Mouse (Mus musculus): Measurements from ENCODE around the gene Pacsin2.
"Not testable (repeated sequence)": the region's sequence is repeated elsewhere in the genome, so short reads cannot be mapped to it uniquely, and the experiment has no call there.

Pacsin2 gene

DNA sequence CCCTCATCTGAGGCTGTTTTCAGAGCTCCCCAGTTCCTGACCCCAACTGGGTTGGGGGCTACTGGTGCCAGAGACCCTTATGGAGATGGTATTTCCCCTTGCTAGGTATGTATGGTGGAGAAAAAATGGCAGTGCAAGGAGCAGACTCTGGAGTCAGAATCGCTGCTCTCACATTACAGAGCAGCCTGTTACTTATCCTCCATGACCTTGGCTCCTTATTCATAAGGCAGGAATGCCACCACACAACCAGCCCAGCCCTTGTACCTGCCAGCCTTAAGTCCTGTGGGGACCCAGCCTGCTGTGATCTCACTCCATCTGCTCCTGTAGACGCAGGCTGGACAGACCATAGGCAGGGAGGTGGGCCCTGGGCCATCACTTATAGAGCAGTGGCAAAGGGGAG lies 76.5 kb downstream of the Pacsin2 start:
- ATAC-seq (ENCODE audit: insufficient number of reproducible peaks, low FRiP score, low TSS enrichment): no peak

DNA sequence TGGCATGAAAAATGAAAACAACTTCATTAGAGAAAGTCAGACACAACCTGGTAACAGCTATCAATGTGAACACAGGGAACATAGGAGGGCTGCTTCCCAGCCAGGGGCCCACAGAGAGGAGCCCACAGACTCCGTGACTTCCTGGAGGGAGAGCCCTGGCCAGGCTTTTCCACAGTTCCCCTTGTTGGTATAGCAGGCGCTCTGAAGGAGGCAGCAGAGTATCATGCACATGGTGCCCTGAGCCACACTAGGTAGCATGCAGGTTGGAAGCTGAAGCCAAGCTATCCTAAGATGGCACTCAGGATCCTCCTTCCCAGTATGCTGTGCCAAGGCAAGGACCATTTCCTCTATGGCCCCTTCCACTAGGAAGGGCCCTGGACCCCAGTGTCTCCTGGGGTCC lies 80.8 kb downstream of the Pacsin2 start:
- no peak for ATAC-seq (ENCODE audit: insufficient number of reproducible peaks, low FRiP score, low TSS enrichment)

DNA sequence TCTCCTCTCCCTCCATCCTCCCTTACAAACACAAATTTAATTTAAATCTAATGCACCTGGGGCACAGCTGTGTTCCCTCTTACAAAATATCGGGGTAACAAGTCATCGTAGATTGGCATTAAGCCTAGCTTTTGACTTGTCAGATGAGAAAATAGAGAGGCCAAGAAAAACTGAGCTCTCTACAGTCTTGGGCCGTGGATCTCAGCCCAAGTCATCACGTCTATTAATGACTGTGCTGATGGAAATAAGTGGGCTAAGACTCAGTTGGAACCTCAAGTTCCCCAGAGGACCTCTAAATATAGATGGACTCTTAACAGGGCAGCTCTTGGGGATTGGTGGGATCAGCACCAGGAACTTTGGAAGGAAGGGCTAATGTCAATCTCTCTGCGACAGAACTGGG lies 81.3 kb downstream of the Pacsin2 start:
- no peak for ATAC-seq (ENCODE audit: insufficient number of reproducible peaks, low FRiP score, low TSS enrichment)

DNA sequence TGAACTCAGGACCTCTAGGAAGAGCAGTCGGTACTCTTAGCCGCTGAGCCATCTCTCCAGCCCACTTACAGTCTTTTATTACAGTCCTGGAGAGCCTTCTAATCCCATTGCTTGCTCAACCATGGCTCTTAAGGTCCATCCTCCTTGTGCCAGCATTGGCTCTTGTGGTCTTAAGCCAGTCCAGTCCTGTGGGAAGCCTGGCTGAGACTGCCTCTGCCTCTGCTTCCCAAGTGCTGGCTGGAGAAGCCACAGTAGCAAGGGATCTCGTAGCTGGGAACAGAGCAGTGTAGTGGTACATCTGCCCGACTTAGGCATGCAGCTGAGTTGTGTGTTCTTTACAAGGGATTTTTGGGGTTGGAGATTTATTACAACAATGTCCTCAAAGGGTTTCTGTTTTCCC lies 81.9 kb downstream of the Pacsin2 start:
- no peak for ATAC-seq (ENCODE audit: insufficient number of reproducible peaks, low FRiP score, low TSS enrichment)

DNA sequence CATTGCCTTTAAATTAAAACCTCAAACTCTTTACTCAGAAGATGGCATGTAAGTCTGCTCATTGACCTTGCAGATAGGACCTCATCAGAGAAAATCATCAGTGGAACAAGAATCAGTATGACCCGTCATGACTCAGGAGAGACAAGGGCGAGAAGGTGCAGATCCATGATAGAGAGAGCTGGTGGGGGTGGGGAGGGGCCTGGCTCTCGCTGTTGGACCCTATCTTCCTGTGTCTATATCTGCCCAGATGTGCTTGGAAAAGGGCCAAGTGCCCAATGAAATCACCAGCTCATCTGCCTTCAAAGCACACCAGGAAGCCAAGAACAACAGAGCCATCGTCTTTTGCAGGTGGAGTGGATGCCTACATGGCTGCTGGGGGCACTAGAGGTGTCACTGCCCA lies 87.3 kb downstream of the Pacsin2 start:
- no peak for ATAC-seq (ENCODE audit: insufficient number of reproducible peaks, low FRiP score, low TSS enrichment)

DNA sequence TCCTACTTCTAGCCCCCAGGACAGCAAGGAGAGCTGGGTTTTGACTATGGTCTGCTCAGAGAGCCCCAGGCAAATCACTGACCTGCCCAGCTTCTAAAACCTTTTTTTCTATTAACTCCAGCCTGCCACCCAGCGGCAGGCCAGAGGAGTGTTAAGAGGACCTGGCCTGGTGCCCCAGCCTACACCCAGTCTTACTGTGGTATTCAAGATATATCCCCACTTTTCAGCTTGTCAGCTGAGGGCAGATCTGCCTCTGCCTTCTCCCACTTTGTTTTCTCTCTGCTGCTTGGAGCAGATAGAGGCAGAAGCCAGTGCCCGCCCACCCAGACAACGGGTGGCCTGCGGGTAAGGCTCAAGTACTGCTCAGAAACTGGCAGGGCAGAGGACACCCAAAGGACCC lies 89.3 kb downstream of the Pacsin2 start:
- ATAC-seq (ENCODE audit: insufficient number of reproducible peaks, low FRiP score, low TSS enrichment): no peak; the same call in 1 of the 2 replicates

DNA sequence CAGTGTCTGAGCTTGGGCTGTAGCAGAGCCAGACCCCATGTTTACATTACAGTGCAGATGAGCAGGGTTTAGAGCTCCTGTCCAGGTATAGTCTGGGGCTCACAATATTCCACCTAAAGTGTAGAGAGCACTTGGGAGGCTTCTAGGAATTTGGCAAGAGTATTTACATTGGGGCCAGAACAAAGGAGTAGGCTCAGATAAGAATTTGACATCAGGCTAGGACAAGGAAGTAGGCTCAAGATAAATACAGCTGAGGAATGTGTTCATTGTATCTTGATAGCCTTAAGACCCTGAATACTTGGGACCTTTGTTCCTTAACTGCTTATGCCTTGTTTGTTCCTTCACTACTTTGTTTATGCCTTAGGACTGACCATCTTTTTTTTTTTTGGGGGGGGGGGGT lies 90.3 kb downstream of the Pacsin2 start:
- no peak for ATAC-seq (ENCODE audit: insufficient number of reproducible peaks, low FRiP score, low TSS enrichment)

DNA sequence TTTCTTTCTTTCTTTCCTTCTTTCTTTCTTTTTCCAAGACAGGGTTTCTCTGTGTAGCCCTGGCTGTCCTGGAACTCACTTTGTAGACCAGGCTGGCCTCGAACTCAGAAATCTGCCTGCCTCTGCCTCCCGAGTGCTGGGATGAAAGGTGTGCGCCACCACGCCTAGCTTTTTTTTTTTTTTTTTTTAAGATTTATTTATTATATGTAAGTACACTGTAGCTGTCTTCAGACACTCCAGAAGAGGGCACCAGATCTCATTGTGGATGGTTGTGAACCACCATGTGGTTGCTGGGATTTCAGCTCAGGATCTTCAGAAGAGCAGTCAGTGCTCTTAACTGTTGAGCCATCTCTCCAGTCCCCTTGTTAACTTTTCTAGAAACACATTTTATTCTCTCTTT lies 95.7 kb downstream of the Pacsin2 start:
- ATAC-seq (ENCODE audit: insufficient number of reproducible peaks, low FRiP score, low TSS enrichment): not testable (repeated sequence)

DNA sequence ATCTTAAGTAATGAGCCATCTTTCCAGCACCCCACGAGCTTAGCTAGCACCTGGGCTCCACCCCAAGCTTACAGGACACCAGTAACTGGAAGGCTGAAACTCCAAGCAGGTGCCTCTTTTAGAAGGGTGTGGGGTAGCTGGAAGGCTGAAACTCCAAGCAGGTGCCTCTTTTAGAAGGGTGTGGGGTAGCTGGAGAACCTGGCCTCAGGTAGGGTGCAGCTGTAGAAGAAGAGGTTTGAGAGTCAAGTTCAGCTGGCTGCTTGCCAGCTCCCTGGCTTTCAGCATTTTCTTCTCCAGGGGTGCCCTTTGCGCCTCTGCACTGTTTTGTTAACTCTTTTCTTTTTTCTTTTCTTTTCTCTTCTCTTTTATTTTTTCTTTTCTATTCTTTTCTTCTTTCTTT lies 96.1 kb downstream of the Pacsin2 start:
- no peak for ATAC-seq (ENCODE audit: insufficient number of reproducible peaks, low FRiP score, low TSS enrichment)

DNA sequence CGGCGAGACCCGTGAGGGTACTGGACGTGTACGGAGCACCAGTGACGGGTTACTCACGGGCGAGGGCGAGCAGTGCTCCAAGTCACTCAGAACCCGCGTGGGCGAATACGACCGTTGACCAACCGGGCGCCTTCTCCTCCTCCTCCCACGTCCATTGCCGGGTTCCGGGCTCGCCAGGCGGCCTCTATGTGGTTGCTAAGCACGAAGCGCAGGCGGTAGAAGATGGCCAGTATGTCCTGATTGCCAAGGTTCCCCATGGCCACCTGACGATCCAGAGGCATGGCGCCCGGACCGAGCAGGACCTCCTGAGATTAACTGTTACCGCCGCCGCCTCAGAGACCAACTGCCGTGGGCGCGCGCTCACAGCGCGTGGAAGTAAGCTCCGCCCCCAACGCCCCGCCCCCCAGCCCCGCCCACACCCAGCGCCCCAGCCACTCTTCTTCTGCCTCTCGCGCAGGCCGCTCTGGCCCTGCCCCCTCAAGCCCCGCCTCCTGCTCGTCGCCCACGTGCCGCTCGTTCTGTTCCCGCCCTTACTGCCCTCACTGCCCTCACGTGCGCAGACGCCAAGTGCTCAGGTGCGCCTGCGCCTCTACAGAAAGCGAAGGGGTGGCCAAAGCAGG lies 97.4 kb downstream of the Pacsin2 start:
- peak; percentile 45; the same call in 1 of the 2 replicates for ATAC-seq (ENCODE audit: insufficient number of reproducible peaks, low FRiP score, low TSS enrichment)

DNA sequence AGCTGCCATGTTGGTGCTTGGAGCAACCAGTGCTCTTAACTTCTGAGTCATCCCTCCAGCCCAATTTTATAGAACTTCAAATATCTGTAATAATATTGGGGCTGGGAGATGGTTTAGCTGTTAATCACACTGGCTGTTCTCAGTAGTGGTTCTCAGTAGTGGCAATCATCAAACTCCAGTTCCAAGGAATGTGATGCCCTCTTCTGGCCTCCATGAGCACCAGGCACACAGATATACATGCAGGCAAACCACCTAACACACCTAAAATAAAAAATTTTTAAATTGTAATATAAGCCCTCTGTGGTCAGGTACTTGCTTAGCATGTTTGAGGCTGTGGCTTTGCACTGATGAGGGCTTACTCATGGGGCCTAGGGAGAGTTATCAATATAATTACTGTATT lies 98.7 kb downstream of the Pacsin2 start:
- no peak for ATAC-seq (ENCODE audit: insufficient number of reproducible peaks, low FRiP score, low TSS enrichment)

DNA sequence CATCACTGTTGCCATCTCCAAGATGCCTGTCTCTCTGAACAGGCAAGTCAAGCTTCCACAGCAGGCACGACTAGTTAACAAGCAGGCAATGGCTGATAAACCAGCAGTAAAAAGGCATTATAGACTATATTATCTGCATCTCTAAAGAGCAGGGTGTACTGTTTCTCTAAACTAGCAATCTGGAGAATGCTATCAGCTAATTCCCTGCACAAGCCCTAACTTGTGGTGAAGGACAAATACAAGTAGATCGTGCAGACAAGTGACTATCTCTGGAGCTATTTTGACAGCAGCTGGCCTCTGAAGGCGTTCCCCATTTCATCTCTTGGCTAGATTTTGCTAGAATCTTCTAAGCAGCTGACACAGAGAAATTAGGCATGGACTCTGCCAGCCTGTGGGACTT lies 100.2 kb downstream of the Pacsin2 start:
- no peak for ATAC-seq (ENCODE audit: insufficient number of reproducible peaks, low FRiP score, low TSS enrichment)

DNA sequence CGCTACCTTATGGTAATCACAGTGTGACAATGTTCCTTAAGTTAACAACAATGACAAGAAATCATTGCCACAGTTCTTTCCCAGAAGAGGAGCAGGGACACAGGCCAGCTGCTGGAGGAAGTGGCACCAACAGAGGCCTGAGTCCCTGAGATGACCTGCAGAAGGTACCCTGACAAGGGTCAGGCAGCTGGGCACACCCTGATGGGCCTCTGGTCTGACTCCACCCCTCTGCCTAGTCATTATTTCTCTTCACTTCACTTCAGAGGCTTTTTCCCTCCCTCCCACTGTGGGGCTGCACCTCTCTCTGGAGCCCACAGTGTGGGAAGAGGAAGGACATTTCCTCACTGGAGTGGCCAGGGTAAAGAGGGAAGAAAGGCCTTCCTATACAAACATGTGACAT lies 101.6 kb downstream of the Pacsin2 start:
- ATAC-seq (ENCODE audit: insufficient number of reproducible peaks, low FRiP score, low TSS enrichment): not testable (repeated sequence)

DNA sequence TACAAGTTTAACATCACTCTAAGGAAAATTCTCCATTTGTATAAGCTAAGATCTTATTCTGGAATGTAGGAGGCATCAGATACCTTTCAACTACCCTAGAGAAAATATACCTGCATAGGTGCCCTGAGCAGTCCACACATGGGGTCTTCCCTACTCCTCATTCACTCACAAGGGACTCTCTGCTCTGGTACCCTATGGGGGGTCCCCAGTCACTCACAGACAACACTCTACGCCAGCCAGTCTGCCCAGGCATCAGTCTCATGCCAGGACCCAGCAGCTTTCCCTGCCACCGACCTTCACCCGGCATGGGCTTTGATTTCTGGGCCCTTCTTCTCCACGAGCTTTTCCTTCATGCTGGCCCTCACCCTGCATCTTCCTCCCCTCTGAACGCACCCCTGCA lies 103.5 kb downstream of the Pacsin2 start:
- ATAC-seq (ENCODE audit: insufficient number of reproducible peaks, low FRiP score, low TSS enrichment): not testable (repeated sequence)

DNA sequence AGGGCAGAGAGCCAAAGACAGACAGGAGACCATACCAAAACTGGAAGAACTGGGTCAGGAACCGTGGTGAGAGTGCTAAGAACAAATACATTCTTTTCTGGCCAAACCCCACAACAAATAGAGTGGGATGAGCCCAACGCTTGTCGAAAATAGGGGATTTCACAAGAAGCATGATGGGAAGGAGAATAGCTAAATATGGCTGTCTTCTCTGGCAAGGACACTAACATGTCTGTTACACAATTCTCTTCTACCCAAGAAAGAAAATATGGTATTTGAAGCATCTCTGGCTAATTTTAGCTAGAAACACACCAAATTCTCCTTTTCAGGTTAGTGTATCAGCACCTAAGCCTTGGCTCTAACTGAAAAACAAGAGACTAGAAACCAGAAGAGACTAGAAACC lies 104.3 kb downstream of the Pacsin2 start:
- no peak for ATAC-seq (ENCODE audit: insufficient number of reproducible peaks, low FRiP score, low TSS enrichment)

DNA sequence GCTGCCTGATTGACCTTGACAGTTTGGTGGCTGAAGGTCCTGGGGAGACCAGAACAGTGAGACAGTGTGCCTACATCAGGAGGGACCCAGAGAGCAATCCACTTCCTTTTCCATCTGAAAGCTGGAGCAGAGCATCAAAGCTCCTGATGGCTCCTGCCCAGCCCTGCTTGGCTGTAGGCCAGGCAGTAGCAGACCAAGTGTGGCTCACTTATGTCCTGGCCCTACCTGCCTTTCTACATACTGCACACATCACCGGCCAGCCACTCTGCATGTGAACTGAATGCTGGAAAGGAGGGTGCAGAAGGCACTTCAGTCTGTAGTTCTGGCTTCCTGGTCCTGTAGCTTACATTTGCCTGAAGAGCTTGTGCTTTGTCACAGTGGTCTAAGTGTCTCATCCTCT lies 105.9 kb downstream of the Pacsin2 start:
- no peak for ATAC-seq (ENCODE audit: insufficient number of reproducible peaks, low FRiP score, low TSS enrichment)

DNA sequence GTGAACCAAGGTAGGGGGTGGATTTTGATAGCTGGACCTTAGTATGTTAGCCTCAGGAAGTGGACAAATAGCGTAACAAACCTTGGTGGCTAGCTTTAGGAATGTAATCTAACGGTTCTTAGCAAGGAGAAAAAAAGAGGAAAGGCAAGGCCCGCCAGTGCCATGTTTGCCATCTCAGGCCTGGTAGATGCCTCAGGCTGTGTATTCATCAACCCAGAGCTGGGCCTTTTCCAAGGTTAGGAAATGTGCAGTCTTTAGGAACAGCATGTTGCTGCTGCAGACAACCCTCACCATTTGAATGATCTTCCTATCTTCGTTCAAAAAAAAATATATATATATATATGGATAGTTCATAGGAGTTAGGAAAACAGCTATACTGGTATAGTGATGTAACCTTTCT lies 112.9 kb downstream of the Pacsin2 start:
- no peak for ATAC-seq (ENCODE audit: insufficient number of reproducible peaks, low FRiP score, low TSS enrichment)

DNA sequence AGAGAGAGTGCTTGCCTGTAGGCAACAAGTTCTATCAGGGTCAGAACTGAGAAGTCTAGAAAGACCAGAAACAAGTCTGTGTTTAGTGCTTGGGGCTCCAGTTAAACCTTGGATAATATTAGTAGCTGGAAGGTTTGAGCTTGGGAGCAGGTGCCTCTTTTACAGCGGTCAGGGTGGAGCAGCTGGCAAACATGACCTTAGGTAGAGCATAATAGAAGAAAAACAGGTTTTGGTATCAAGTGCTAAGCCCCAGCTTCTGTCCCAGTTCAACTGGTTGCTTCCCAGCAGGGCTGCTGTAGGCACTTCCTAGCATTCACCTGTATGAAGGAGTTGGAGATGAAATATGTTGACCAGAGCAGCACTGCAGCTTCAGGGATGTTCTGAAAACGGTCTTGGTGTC lies 113.5 kb downstream of the Pacsin2 start:
- no peak for ATAC-seq (ENCODE audit: insufficient number of reproducible peaks, low FRiP score, low TSS enrichment)

DNA sequence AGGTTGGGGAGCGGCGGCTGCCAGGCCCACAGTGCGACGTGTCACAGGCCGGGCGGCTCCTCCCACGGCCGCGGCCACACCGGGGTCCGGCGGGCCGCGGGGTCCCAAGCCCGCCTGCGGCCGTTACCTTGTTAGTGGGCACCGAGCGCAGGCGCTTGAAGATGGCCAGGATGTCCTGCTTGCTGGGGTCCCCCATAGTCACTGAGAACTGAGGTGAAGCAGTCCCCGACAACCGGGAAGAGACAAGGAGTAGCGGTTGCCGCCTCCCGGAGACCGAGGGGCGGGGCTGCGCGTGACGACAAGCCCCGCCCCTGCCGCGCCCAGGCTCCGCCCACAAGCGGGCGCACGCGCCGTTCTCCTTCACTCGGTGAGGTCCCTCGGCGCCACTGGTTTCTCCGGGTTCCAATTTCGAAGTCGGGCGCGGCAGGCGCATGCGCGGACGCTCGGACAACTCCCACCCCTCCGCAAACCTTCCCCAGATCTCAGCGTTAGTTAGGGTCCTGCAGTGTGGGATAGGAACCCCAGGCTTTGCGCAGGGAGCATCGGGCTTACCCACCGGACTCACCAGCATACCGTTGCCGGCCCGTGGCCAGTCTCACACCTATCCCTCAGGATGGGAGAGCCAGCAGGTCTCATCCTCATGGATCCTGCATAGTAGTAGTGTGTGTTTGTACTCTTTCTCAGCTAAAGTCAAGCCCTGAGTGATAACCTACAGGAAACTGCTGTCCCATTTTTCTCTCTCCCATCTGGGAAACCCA lies 114.3 kb downstream of the Pacsin2 start, which contains the start of gene Arfgap3:
Gene Arfgap3 (minus strand): TSS at position 294 of the 758 bp plus-strand sequence.
- peak; percentile 78 for ATAC-seq (ENCODE audit: insufficient number of reproducible peaks, low FRiP score, low TSS enrichment)

DNA sequence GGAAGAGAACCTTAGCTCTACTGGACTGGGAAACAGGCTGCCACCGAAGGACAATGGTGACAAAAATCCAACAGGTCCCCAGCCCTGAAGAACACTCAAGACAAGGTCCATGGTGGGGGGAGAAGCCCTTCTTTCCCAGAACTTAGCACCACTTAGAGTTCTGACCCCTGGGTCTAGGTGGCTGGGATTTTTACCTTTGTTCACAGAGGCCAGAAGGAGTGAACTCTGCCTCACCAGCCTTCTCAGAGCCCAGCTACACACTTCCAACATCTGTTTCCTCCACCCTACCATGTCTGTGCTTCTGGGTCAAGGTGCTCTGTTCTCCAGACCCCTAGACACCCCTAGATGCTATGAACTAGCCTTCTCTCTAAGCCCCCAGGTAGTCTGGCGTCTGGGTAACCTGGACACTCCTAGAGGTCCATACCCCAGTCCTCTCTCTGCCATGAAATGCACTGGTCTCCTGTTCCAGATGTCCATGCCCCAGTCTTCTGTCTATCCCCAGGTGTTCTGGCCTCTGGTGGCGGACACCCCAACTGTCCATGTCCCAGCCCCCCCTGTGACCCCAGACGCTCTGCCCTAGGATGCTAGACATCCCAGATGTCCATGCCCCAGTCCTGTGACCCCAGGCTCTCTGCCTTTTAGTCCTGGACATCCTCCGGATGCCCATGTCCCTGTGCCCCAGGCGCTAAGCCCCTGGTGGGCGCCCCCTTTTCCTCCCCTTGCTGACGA lies 115.0 kb downstream of the Pacsin2 start:
- ATAC-seq (ENCODE audit: insufficient number of reproducible peaks, low FRiP score, low TSS enrichment): peak; percentile 32; the same call in 1 of the 2 replicates

DNA sequence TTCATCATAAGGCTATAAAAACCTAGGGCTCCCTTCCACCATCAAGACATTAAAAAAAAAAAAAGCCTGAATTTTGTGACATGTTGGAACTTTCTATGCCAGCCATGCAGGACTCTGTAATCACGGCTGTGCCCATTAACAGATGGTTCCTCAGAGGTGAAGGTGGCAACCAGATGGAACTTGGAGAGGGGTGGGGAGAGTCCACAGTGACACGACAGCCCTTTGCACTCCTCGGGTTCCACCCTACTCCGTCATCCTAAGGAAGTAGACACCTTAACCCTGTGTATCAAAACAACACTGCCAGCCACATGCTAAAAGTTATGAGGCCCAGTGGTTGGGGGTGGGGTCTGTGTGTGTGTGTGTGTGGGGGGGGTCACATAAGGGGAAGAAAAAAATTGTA lies 115.7 kb downstream of the Pacsin2 start:
- ATAC-seq (ENCODE audit: insufficient number of reproducible peaks, low FRiP score, low TSS enrichment): no peak
